Mouse (Mus musculus) brain, adult 2 months (tissue): ENCODE measurements at regions not wholly inside any gene's neighbourhood (a gene's known extent, or its start where the extent isn't known, plus 50 kb on each side); places are given as distances from the start of the nearest gene placed in this dataset.
"Not testable (repeated sequence)": the region's sequence is repeated elsewhere in the genome, so short reads cannot be mapped to it uniquely, and the experiment has no call there.

ENCODE experiments used
- DNase-seq: peaks from one replicate; pipeline ENCODE4 v3.0.0; 2011; ENCODE audit warnings: low read depth, low spot score

DNA sequence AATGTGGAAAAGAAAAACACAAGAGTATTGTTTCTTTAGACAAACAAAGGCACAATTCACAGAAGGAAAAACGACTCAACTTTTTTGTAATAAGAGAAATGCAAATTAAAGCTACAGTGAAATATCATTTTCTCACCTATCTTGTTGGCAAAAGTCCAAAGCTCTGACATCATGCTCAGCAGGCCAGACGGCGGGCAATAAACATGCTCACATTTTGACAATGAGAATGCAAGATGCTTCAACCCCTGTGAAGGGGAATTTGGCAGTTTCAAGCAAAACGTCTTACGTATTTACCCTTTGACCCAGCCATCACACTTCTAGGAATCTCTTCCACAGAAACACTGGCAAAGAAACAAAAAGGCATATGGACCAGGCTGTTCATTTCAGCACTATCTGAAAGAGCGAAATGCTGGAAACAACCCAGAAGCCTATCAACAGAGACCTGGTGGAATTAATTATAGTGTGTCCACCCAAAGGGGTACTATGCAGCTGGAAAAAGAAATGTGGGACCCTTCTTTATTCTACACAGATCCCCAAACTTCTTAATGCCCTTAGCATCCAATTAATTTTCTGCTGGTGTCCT is 203.4 kb upstream of the 2610301B20Rik start:
- DNase-seq: peak; percentile 5

DNA sequence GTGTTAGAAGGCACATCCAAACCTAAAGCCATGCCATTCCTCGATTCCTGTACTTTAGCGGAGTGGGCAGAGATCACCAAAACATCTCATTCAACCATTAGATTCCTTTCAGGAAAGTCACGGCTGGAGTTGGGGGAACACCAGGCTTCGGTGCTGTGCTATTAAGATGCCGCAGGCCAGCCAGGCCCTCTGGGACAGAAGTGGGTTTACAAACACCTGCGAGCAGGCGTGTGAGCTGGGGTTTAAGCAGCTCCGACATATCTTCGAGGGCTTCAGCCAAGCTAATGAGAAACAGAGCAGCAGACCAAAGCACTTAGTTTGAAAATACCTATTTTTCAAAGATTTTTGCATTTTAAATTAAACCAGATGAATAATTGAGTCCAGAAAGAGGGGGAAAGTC is 183.2 kb upstream of the 2610301B20Rik start:
- DNase-seq: no peak

DNA sequence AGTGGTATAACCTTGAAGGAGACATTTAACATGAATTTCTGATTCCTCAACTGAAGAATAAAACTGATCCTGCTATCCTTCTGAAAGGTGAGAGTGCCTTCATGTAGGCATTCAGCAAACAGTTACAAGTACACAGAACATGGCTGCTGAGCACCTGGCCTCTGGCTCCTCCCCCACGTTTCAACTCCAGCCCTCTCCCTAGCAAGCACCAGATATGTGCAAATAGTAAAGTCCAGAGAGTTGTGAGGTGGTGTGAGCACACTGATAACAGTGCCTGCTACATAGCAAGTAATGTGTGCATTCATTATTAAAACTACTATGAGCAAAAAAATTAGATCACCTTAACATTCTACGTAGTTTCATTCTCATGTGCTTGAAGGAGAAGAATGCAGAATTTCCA is 181.4 kb upstream of the 2610301B20Rik start:
- DNase-seq: no peak

DNA sequence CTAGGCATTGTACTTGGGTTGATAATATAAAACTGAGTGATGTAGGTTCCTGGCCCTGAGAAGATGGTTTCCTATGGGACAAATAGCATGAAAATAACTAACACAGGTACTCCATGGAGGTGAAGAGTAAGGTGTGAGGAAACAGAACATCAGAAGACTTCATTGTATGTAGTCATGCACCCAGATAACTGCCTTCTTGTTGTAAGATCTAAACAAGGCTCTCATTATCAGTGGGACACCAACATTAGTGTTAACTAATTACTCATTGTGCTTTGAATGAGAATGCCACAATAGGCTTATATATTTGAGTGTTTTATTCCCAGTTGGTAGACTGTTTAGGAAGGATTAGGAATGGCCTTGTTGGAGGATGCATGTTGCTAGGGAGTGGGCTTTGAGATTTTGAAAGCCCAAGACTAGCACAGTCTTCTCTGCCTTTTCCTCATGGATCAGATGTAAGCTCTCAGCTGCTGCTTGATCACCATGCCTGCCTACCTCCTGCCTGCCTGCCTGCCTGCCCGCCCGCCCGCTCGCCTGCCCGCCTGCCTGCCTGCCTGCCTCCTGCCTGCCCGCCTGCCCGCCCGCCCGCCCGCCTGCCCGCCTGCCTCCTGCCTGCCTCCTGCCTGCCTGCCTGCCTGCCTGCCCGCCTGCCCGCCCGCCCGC is 180.7 kb upstream of the 2610301B20Rik start:
- DNase-seq: peak; percentile 4

DNA sequence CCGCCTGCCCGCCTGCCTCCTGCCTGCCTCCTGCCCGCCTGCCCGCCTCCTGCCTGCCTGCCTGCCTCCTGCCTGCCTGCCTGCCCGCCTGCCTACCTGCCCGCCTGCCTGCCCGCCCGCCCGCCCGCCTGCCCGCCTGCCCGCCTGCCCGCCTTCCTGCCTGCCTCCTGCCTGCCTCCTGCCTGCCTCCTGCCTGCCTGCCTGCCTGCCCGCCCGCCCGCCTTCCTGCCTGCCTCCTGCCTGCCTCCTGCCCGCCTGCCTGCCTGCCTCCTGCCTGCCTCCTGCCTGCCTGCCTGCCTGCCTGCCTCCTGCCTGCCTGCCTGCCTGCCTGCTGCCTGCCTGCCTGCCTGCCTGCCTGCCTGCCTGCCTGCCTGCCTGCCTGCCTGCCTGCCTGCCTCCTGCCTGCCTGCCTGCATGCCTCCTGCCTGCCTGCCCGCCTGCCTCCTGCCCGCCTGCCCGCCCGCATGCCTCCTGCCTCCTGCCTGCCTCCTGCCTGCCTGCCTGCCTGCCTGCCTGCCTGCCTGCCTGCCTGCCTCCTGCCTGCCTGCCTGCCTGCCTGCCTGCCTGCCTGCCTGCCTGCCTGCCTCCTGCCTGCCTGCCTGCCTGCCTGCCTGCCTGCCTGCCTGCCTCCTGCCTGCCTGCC is 180.1 kb upstream of the 2610301B20Rik start:
- not testable (repeated sequence) for DNase-seq

DNA sequence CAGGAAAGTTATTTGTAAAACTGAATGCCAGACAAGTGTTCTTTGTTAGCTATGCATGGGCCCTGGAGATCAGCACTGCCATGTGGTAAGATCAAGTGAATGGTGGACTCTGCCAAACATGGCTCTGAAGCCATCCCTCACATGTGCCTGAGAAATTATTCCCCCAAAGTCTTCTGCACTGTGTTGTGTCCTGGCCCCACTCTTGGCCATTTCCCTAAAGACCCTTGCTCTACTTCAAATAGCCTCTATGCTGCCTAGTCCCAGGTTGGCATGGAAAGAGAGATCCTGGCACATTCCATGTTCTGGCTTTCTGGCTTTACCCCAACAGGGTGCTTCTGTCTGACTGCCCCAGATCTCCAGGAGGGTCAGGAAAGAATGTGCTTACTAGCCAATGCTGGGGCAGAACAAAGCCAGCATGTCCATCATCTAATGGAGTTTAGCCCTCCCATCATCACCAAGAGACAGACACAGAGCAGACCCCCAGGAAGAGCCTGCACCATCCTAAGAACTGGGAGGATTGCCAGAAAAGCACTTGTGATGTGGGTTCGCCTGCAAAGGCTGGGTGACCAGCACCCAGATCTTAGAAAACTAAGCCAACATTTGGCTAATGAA is 177.0 kb upstream of the 2610301B20Rik start:
- DNase-seq: no peak

DNA sequence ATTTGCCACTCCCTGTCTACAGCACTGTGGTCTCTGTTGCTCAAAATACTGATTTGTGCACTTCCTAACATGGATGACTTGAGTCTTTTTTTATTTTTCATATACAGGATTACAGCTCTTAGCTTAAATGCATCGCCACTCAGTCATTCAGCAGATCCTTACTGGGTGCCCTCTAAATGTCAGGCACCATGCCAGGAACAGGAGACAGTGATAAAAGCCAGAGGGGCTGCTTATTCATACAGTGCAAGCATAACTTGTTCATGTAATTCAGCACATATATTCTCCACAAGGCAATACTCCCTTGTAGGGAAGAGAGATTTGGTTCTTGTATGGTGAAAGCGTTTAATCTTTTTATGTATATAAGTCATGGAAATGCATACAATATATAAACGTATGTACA is 175.7 kb upstream of the 2610301B20Rik start:
- DNase-seq: no peak

DNA sequence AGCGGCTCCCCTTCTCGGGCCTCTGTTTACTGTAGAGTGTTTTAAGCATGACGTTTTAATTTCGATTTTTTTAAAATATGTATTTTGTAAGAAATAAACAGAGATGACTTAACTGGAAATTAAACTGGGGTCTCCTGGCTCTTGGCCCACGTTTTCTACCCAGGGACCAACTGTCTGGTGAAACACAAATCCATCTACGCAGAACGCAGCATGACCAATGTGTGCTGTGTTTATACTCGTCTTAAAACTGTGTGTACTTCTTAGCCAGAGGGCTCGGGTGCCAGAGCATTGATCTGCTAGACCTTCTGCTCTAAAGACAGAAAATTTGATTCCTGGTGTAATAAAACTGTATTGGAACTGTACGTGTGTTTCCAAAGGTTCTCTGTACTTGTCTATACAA is 172.8 kb upstream of the 2610301B20Rik start:
- no peak for DNase-seq

DNA sequence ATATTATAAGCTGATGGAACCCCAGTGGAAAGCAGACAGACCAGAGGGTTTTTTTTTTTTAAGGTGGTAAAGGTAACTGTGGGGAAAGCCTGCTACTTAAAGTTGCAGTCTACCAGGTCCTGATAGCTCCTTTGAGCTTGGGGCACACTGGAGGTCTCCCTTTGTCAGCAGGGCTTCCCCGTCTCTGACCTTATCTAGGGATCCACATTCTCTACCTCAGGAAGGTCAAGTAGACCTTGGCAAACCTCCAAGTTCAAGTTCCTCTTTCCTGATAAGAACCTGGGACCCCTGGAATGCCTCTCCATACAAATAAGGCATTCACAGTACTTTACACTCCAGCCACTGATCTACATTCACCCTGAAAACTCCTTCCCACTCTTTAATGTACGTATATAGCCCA is 171.1 kb upstream of the 2610301B20Rik start:
- DNase-seq: no peak

DNA sequence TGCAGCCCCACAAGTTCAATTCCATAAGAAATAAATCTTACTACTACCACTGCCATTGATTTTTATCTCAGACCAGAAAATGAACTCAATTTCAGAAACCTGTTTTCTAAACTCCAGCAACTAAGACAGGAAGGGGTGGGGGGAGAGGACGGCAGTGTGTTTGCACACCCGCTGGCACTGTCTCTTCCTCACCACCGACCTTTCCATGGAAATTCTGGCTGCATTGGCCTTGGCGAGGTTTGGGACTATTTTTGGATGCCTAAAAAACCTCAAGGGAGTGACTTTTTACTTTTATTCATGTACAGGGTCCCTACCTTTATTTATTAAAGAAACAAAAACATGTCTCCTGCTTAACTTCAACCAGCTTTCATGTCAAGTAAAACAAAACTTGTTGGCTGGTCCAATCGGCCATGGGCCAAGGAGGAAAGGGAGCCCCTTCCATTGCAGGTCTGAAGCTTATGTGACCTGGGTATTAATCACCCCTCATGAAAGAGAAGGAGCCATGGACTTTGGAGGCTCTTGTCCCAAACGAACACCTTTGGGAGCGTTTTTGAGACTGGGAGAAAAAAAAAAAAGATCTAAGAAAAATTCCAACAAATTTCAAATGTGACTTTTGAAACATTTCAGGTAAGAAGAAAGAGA is 167.2 kb upstream of the 2610301B20Rik start:
- DNase-seq: no peak

DNA sequence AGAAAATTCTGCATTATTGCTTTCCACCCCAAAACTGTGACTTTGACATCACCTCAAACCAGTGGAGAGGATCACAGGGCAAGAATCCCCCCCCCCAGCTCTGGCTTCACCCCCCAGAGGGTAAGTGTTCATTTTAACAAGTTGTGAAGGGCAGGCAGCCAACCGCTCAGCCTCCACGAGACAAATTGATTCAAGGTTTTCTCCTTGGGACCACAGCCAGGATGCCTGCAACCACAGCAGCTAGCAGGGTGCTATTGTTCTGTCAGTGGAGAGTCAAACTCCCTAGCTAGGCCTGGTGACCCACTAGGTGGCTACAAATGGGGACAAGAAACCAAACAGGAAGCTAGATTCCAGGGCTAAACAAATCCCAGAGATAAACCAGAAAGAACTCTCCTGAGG is 166.6 kb upstream of the 2610301B20Rik start:
- DNase-seq: peak; percentile 3

DNA sequence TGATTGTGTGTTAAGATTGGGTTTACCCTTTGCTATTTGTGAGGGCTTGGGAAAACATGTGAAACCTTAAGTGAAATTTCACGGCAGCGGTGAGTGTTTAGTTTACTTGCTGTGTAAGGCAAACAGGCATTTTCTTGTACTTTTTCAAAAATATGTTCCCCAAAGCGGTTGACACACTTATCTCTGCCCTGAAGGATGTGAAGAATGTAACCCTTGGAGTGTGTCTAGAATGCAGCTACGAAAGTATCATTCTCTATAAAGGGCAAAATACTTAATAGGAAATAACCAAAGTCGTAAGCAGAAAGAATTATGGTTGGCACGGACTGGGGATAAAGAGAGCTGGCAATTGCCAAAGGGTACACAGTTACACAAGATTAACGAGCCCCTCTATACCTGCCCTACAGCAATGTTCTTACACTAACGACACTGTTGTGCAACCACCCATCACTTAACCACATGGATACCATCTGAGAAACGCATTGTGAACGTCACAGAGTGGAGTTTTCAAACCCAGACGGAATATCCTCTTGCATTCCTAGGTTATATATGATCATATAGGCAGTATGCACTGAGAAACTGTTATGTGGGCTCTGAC is 162.3 kb upstream of the 2610301B20Rik start:
- DNase-seq: no peak

DNA sequence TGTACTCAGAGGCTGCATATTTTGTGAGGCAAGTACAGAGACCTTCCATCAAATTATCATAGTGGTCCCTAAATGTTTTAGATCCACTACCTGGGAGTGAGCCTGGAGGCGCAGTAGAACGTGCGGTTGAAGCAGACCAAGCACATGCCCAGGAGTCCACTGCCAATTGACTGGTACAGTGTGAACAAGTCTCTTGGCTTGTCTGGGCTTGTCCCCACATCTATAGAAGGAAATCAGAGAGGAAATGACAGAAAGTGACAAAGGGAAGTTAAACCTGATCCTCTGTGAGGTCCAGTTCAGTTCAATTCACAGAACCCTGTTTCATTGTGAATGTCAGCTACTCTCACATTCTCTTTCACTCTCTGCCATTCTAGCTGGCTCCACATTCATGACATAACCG is 151.0 kb upstream of the 2610301B20Rik start:
- DNase-seq: no peak

DNA sequence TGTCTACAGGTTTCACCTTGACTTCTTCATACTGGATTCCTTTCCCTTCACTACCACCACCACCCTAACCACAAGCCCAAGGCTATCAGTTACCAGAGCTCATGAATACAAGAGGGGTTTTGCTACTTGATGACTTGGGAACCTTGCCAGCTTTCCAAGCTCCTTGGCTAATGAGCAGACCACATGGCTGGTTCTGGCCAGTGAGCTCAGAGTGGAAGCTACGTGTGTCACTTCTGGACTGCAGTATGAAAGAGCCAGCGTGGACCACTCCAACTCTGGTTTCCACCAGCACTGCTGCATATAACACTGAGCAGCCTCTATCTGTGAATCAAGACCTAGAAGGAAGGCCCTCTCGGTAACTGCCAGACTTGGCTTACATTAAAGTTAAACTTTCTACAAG is 146.4 kb upstream of the 2610301B20Rik start:
- DNase-seq: no peak

DNA sequence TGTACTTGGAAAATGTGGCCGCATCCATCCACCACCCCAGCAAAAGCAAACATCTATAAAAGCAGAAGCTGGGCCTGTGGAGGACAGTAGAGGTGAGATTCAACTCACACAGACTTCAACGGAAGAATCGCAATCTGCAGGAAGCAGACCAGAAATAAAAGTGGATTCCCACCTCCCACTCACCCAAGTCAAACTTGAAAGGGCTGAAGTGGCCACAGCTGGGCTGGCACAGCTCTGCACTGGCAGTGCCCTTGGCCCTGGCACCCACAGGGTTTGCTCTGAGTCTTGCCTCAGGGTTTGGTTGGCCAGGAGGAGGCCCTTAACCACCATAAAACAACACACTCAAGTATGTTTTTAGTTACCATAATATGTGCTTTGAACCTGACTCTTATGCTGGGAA is 129.1 kb upstream of the 2610301B20Rik start:
- peak; percentile 2 for DNase-seq

DNA sequence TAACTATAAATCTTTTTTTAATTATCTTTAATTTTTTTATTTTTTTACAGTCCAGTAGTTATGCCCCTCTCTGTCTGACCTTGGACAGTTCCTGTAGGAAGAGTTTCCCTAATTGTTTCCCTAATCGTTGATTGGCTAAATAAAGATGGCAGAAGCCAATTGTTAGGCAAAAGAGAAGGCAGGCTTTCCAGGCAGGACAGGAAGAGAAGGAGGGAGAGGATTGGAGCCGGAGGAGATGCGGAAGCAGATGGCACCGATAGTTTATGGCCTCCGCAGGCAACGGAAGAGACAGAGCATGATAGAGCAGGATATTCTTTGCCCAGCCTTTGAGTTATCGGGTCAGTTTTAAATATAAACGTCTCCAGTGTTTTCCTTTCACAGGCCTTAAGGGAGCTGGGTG is 125.5 kb upstream of the 2610301B20Rik start:
- DNase-seq: no peak

DNA sequence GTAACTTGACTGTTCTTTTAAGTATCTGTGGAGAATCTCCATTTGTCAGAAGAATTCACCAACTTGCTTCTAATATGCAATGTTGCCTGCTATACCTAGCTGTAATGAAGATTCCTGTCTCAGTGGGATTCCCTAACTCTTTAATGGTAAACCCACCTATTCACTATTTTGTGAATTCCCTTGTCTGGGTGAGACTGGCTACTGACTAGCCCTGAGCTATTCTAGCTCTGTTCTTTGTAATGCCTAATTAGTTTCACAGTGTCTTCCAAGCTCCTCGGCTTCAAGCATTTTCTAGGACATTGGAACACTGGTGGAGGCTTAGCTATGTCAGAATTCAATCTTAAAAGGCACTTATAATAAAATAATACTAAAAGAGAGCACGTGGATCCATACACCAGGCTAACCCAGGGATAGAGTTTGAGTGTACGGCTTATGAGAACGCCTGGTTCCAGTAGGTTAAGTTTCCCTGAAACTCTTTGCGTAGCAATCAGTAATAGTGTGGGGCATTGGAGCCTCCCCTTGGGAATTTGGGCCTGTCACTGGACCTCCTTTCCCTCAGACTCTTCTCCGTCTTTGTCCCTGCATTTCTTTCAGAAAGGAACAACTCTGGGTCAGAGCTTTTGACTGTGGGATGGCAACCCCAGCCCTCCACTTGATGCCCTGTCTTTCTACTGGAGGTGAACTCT is 123.8 kb upstream of the 2610301B20Rik start:
- DNase-seq: not testable (repeated sequence)

DNA sequence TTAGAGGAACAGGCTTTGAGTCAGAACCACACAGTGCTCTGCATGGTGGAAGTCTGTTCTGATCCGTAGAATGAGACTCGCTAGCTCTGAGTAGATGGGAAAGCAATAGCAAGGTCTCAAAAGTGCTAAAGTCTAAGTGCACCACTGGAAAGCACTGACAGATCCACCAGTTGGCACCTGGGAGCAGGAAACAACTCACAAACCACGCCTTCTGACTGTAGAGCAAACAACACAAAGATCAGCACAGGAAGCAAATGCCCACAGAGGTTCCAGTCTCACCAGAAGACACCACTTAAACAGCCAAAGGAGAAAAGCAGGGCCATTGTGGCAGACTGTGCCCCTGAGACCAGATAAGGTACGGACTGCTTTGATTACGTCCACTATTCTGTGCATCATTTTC is 121.1 kb upstream of the 2610301B20Rik start:
- DNase-seq: no peak

DNA sequence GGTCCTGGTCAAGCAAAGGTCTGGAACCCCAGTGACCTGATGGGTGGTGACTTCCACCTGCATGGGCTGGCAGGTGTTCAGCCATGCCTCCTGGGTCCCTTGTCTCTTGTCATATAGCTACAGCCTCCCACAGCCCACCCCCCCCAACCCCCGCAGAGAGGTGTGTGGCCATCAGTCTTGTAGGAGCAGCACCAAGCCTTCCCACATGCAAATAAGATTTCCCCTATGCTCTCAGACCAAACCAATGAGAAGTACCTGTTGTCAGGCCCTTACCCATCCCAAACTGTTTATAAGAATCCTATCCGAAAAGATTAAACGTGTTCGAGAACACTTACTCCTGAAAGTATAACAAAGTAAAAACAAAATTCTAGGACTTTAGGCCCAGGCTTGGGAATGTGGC is 114.8 kb upstream of the 2610301B20Rik start:
- DNase-seq: no peak

DNA sequence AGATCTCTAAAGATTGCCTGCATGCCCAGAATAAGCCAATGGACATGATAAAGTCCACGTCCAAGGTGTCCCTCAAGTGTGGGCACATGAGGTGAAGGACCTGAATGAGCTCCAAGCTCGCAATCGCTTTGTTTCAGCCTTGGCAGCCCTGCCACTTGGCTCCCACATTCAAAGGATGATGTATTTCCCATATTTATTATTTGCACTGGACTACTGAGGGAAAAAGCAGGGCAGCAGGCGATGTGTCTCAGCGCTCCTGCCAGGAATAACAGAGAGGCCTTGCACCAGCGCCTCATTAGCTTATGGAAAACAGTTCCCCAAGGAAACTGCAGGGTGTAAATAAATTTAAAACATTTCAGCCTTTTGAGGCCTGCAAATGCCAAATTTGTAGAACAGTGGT is 106.6 kb upstream of the 2610301B20Rik start:
- DNase-seq: peak; percentile 15

DNA sequence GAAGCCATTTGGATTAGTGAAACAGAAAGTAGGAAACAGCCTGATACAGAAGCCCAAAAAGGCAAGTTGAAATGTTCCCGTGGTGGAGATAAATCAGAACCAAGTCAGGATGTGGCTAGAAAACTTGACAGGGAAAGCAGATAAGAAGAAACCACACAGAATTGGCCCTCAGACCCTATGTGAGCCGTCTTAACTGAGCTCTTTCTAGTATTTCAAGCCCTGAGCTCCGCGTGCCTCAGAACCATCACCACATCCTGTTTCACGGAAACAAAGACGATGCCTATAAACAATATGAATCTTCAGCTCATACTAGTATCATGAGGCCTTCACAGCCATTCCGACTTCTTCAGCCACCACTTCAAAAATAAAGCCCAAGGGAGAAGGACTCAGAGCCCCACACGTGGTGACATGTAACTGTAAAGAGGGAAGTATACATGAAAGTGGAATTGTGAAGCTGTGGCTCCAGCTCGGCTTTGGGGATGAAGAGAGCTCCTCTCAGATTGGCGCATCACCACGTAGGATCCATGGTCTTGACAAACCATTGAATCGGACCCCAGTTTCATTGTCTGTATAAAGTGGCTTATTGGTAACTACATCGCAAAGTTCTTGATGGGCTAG is 104.2 kb upstream of the 2610301B20Rik start:
- DNase-seq: no peak
